Mouse (Mus musculus) cerebellum, adult 2 months (tissue): ENCODE measurements around the gene 1700013F07Rik. TPM values are rescaled to one million over a fixed set of nuclear protein-coding genes. Genes with fewer than 3 reads are reported as not detected.
"Not testable (repeated sequence)": the region's sequence is repeated elsewhere in the genome, so short reads cannot be mapped to it uniquely, and the experiment has no call there.

Experiments
- DNase-seq, 2 experiments: peaks; one replicate each; pipeline ENCODE4 v3.0.0; 2021
- H3K27ac ChIP-seq: fragments of 200-500 bp; 2 replicates; pipeline ENCODE4 v1.5.1; 2012; ENCODE audit warnings: low read length, control low read depth, inconsistent platforms; ENCODE audit not compliant: insufficient read depth
- H3K27me3 ChIP-seq: fragments of 200-500 bp; 2 replicates; pipeline ENCODE4 v1.6.1; 2012; ENCODE audit warnings: inconsistent platforms, mild to moderate bottlenecking, low read length, moderate library complexity; ENCODE audit not compliant: control insufficient read depth, insufficient read depth
- H3K4me1 ChIP-seq: fragments of 200-500 bp; 2 replicates; pipeline ENCODE4 v1.6.1; 2011; ENCODE audit warnings: low read length; ENCODE audit not compliant: control insufficient read depth, insufficient read depth
- H3K4me3 ChIP-seq: fragments of 200-500 bp; replicated peaks from 2 replicates; pipeline ENCODE3; 2011; ENCODE audit warnings: mild to moderate bottlenecking, low read depth, low read length, control low read depth; ENCODE audit not compliant: insufficient read depth
- CTCF ChIP-seq: fragments of 200-500 bp; IDR thresholded peaks from 2 replicates; pipeline ENCODE4 v1.5.1; 2011; ENCODE audit warnings: low read depth, mild to moderate bottlenecking, control low read depth, low read length, moderate library complexity, borderline replicate concordance; ENCODE audit not compliant: insufficient read depth
- POLR2A ChIP-seq: fragments of 200-500 bp; IDR thresholded peaks from 2 replicates; pipeline ENCODE4 v1.6.1; 2011; ENCODE audit warnings: low read length, control low read depth, borderline replicate concordance; ENCODE audit not compliant: insufficient read depth
- WGBS: fragments of 180-500 bp; shearing (Covaris S2); methylation state at CpG from one replicate; pipeline ENCODE4 v1.1.7; 2018; 5-methylcytosine and 5-hydroxymethylcytosine counted together
- polyA plus RNA-seq: library from polyadenylated mRNA; depleted of rRNA; stranded (reverse); fragments of >200 nt; gene quantifications from 2 replicates; pipeline ENCODE4 v1.2.3, GENCODE M21; 2012

1700013F07Rik gene
- polyA plus RNA-seq, 1 experiment: 0.75 TPM

DNA sequence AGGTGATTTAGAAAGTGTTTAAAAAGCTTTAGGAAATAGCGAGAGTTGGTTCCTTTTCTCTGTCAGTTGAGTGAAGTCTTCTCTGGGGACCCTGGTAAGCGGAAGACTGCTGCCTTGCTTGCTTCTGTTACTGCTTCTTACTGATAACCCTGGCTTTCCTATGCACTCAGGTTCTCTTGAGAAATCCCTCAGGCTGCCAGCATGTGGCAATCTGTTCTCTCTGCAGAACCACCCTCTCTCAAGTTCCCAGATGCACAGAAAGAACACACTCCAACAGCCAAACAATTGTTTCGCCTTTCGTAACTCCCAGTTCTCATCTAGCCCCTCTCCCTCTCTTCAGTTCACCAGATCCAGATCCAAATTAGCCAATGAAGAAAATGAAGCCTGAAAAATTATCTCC is 23.9 kb downstream of the 1700013F07Rik start:
- 0 out of 2 replicates have a peak, but pooled peaks cover 3% of the 10 kb centered on the region for H3K4me1 ChIP-seq
- no peaks in the 10 kb centered on the region for H3K27me3 ChIP-seq
- H3K27ac ChIP-seq: no peak overlapping the region
- DNase-seq: no peak
- no peak overlapping the region for H3K4me3 ChIP-seq
- TF ChIP-seq POLR2A (no peak), CTCF (no peak)
- WGBS: 95% methylated on average over 4 of the region's 4 CpGs

DNA sequence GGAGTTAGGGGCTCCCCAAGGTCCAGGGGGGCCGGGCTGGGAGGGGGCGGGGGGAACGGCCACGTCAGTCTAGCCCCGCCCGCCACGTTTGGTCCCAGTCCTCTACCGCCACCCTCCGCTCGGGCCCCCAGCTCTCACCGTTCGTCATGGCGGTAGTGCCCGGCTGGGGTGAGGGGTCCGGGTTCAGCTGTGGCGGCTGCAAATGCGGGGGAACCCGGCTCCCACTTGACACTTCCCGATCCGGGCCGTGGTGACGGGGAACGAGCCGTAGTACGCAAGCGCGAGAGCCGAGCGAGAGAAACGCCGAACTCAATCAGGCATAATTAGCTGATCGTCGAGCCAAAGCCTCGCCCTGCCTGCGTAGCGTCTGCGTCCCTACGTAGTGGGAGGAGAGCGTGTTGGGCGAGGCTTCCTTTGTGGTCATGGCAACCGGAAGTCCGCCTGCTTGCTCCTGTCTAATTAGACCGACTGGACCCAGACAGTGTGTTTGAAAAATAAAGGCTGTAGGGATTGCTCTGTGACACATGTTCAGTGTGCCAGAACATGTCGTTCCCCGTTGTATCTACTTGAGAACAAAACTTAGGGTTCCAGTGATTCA is 28.3 kb downstream of the 1700013F07Rik start, which contains the start of gene Tmem167b:
Gene Tmem167b (minus strand): TSS at position 334 of the 598 bp plus-strand sequence.
- H3K4me3 ChIP-seq: peak within 1 kb of the TSS; percentile 71
- TF ChIP-seq POLR2A: peak; percentile 46; the same call in 1 of the 2 replicates
- no peak for TF ChIP-seq CTCF
- no peaks in the 10 kb centered on the region for H3K27me3 ChIP-seq
- H3K27ac ChIP-seq: peak within 1 kb of the TSS; percentile 79
- H3K4me1 ChIP-seq: 0 out of 2 replicates have a peak, but pooled peaks cover 3% of the 10 kb centered on the region
- WGBS: under 1% methylated on average over 45 of the region's 45 CpGs
- DNase-seq: peak; percentile 98

- H3K4me1 ChIP-seq: 0 out of 2 replicates have a peak, but pooled peaks cover 3% of the 10 kb centered on the region
- peak overlapping the region; percentile 12; the same call in 1 of the 2 replicates for H3K27ac ChIP-seq
- H3K27me3 ChIP-seq: no peaks in the 10 kb centered on the region
- no peak for DNase-seq
- 5% methylated on average over 15 of the region's 15 CpGs for WGBS
- 0 out of 2 replicates have a peak, but pooled peaks have one; percentile 3 for TF ChIP-seq CTCF
- TF ChIP-seq POLR2A: no peak
- H3K4me3 ChIP-seq: peak overlapping the region; percentile 71
Observed at GRCm38 (mm10) chr3:108562777-108563271, 28.9 kb downstream of the 1700013F07Rik start.

DNA sequence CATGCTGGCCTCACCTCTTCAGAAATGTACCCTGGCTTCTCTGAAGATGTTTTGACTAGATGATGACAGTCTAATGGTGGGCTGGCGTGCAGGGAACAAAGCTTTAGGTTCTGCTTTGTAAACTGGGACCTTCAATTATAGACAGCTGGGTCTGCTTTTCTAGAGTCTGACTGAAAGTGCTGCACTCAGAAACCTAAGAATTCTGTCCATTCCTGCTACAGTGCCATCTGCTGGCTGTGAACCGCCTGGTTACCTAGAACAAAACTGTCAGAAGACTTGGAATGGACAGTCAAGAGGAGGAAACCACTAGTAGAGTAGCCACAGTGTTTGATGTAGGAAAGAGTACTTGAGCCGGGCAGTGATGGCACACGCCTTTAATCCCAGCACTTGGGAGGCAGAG is 29.4 kb downstream of the 1700013F07Rik start:
- peak; percentile 79 to 83 for DNase-seq
- TF ChIP-seq CTCF: peak; percentile 68; the same call in 1 of the 2 replicates
- no peak for TF ChIP-seq POLR2A
- Histone ChIP-seq H3K4me3 (peak overlapping the region; percentile 71), H3K27ac (peak overlapping the region; percentile 12; the same call in 1 of the 2 replicates), H3K27me3 (no peaks in the 10 kb centered on the region), H3K4me1 (0 out of 2 replicates have a peak, but pooled peaks cover 3% of the 10 kb centered on the region)
- WGBS: 2% methylated on average over 4 of the region's 4 CpGs

DNA sequence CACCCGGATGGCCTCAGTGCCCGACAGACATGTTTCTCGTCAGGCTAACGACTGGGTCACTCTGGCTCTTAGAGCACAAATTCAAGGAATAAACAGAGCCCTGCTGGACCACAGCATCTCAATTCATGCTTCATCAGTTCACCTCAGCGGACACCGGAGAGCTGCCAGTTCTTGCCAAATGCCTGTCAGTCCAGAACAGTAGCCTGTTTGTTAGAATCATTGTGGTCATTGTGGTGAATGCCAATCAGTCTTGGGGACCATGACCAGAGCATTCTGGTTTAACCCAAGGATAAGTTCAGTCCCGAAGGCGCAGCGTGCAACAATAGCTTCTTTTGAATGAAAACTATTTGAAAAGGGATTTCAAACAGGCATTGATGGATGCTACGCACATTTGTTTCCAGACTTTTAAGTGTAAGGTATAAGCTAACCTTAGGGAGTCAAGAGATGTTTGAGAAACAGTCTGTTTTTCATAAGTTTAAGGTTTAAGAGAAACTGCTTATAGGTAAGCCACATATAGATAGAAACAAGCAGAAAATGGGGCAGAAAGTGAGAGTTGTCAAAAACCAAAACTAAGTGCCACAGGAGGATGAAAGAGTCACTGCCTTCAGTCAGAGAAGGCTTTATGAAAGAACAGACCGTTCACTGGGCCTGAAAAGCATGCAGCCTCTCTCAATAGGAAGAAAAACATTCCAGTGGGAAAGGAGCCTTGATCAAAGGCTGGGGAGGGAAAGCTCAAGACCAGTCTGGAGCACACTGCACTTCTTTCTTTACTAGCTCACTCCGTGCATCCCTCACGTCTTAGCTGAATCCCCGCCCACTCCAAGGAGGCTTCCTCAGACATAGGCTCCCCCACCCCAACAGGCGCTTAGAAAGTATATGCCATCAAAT is 34.3 kb downstream of the 1700013F07Rik start:
- WGBS: 21% methylated on average over 15 of the region's 15 CpGs
- Histone ChIP-seq H3K27me3 (no peaks in the 10 kb centered on the region), H3K4me3 (no peak overlapping the region), H3K4me1 (no peaks in the 10 kb centered on the region), H3K27ac (no peak overlapping the region; the same call in 1 of the 2 replicates)
- peak in 1 of 2 experiments; percentile 32 for DNase-seq
- TF ChIP-seq POLR2A: no peak
- no peak for TF ChIP-seq CTCF

- not testable (repeated sequence) for H3K4me3 ChIP-seq, H3K27me3 ChIP-seq, H3K4me1 ChIP-seq, H3K27ac ChIP-seq, DNase-seq
- WGBS: 44% methylated on average over 3 of the region's 3 CpGs
Observed at GRCm38 (mm10) chr3:108569636-108570035, 35.7 kb downstream of the 1700013F07Rik start.

GRCm38 (mm10) chr3:108570813-108571212 is 36.9 kb downstream of the 1700013F07Rik start:
- no peak overlapping the region for H3K4me3 ChIP-seq
- DNase-seq: no peak
- no peaks in the 10 kb centered on the region for H3K4me1 ChIP-seq
- no peak for TF ChIP-seq POLR2A
- TF ChIP-seq CTCF: no peak
- 86% methylated on average over 14 of the region's 14 CpGs for WGBS
- no peaks in the 10 kb centered on the region for H3K27me3 ChIP-seq
- no peak overlapping the region for H3K27ac ChIP-seq
